Mouse (Mus musculus) forelimb bud, embryonic 11.5 days (tissue): ENCODE data around the gene Mink1.

ENCODE experiments used
- DNase-seq: peaks from one replicate; pipeline ENCODE4 v3.0.0-alpha.2; 2012; ENCODE audit warnings: low read depth, low spot score

The Mink1 gene

DNA sequence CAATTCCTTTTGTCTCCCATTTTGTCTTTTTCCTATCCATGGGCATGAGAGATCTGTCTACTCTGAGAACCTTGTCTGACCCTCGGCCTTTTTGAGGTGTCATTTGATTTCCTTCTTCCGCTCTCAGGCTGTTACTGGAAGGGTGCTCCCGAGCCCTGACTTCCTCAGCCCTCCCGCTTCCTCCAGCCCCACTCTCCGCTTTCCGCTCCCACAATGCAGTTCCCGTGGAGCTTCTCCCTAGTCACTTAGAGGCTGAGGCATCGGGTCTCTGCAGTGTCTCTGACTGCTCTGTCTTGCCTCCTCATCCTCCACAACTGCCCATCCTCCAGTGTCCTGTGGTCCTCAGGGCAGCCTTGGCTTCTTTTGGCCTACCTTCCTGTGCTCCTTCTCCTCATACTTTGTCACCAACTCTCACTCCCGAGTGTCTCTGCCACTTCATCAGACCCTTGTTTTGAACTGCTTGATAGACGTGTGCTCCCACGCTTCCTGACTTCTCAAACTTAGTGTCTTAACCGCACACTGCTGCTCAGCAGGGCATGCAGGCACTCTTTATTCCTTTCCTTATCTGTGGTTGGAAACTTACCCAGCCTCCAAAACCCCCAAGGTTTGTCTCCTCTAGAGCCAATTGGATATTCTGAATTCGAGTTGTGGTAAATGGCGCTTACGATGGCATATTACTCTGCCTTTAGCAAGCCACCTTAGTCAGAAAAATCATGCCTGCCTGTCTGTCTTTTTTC is 31.7 kb downstream of the Mink1 start:
- no peak for DNase-seq

DNA sequence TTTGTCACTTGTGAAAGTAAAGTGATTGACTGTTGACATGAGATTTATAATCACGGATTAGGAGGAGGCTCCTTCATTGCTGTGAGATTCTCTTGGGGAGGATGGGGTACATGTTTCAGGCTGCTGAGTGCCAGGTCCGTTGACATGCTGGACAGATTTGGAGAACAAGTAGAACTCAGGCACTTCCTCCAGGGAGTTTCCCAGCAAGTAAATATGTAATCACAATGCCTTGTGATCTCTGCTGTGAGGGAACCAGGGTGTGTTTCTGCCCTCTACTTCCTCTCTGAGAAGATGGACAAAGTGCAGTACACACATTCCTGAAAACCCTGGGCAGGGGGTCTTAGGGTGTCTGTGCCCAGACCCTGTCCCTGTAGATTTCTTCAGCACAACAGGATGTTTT is 33.0 kb downstream of the Mink1 start:
- no peak for DNase-seq

DNA sequence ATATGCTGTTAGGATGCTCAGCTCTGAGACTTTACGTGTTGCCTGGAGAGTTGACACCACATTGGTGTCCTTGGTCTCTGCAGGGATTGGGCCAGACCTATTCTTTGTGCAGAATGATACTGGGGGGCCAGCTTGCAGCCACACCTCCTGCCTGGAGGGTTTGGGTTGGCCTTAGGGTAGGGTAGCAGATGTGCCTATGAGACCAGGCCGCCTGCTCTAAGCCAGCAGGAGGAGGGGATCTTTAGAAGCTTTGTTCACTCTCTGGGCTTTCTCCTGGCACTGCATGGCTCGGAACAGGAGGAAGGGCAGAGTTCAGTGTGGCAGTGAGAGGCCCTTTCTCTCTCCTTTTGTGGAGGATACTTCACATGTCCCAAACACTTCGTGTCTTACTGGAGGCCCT is 33.4 kb downstream of the Mink1 start:
- no peak for DNase-seq

DNA sequence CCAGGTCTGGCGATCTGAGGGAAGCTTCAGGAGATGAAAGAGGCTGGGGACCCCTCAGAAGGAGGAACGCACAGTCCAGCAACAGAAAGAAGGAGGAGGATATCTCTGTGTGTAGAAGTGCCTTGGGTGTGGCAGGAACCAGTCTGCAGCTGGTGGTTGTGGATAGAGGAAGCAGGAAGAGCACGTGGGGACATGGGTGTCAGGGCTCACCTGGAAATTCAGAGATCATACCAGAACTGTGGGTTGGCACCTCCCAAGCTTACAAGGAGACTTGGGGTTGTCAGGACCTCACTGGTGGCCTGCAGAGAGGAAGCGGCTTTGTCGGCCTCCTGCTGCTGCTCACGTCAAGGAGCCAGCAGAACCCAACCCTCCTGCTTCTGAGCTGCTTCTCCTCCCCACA is 34.6 kb downstream of the Mink1 start:
- no peak for DNase-seq

DNA sequence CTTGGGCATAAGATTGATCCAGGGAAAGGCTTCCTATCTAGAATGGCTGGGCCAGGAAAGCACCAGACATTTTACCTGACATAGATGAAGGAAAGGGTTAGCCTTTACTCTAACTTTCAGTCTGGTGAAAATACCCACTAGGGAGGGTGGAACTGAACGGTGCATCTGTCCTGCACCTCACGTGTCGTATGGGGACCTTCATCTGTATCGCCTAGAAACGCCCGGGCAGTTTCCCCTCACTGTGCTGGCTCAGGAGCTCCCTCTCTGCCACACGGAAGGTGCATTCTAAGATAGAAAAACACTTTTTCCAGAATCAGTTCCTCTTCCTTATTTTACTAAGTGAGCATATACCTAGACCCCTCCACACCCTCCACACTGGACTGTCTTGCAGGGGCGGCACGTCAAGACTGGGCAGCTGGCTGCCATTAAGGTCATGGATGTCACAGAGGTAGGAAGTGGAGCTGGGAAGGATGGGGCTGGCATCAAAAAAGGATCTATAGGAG is 35.8 kb downstream of the Mink1 start:
- DNase-seq = no peak

DNA sequence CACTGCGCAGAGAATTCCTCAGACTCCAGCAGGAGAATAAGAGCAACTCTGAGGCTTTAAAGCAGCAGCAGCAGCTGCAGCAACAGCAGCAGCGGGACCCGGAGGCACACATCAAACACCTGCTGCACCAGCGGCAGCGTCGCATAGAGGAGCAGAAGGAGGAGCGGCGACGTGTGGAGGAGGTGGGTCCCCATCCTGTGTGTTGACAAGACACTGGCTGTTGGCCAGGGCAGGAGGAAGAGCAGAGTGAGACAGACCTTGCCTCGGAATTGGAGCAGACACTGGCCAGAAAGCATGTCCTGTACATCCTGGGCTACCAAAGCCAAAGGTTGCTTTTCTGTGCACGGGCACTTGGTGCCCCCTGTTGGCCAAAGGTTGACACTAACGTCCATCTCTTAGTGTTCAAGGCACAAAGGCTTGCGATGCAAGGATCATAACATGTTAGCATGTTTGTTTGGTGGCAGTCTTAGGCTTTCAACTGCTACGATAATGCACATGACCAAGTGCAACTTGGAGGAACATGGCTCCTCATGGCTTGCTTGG is 42.4 kb downstream of the Mink1 start:
- peak; percentile 72 for DNase-seq

DNA sequence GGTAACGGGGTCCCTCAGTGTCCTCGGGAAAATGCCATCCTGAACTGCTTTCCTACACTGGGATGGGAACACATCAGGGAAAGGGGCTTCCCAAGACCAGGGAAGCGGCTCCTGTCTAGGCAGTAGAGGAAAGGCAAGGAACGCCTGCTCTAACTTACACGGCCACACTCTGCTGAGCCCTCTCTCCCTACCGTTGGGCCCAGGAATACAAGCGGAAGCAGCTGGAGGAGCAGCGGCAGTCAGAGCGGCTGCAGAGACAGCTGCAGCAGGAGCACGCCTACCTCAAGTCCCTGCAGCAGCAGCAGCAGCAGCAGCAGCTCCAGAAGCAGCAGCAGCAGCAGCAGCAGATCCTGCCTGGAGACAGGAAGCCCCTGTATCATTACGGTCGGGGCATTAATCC is 44.0 kb downstream of the Mink1 start:
- no peak for DNase-seq

DNA sequence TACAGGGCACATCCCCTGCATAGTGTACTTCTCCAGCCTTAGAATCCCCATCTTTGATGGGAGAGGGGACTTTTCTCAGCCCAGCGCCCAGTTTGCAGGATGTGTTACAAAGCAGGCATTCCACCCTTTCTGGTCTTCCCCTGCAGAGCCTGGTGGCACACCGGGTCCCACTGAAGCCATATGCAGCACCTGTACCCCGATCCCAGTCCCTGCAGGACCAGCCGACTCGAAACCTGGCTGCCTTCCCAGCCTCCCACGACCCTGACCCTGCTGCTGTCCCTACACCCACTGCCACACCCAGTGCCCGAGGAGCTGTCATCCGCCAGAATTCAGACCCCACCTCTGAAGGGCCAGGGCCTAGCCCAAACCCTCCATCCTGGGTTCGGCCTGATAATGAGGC is 44.9 kb downstream of the Mink1 start:
- no peak for DNase-seq

DNA sequence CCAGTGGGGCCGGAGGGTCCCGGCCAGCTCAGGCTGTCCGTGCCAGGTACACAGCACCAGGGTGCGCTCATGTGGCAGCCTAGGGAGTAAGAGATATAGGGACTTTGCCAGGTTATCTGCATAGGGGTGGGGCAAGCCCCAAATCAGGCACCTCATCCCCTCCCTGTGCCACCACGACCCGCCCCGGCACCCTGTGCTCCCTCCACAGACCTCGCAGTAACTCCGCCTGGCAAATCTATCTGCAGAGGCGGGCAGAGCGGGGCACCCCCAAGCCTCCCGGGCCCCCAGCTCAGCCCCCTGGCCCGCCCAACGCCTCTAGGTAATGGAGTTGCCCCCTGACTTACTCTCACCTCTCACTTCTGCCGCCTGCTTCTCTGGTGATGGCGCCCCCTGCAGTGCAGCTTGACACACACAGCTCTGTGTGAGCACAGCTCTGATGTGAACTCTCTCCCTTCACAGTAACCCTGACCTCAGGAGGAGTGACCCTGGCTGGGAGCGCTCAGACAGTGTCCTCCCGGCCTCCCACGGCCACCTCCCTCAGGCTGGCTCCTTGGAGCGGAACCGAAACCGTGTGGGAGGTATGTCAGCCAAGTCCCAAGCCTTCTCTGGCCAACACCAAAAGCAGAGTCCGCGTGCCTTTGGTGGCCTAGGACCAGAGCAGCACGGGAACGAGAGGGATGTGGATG is 45.8 kb downstream of the Mink1 start:
- no peak for DNase-seq

DNA sequence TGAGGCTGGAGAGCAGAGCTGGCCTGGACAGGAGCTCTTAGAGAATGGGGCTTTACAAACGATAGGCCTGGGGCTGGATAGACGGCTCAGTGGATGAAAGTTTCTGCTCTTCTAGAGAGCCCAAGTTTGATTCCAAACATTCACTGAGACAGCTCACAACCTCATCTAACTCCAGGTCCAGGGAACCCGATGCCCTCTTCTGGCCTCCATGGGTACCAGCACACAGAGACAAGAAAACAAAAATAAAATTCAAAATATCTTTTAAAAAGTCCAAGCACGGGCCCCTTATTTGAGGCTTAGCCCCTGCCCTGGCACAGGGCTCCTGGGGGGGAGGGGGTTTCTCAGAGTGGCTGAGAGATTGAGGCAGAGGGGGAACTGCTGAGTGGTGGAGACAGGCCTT is 48.1 kb downstream of the Mink1 start:
- no peak for DNase-seq

DNA sequence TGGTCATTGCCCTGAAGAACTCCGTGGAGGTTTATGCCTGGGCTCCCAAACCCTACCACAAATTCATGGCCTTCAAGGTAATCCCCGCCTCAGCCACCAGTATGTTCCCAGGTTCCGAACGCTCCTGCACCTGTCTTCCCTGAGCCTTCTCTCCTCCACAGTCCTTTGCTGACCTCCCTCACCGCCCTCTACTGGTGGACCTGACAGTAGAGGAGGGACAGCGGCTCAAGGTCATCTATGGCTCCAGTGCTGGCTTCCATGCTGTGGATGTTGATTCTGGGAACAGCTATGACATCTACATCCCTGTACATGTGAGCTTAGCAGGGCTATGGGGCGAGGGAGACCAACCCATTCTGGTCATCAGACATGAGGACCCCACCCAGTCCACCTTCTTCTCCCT is 49.8 kb downstream of the Mink1 start:
- DNase-seq = no peak

DNA sequence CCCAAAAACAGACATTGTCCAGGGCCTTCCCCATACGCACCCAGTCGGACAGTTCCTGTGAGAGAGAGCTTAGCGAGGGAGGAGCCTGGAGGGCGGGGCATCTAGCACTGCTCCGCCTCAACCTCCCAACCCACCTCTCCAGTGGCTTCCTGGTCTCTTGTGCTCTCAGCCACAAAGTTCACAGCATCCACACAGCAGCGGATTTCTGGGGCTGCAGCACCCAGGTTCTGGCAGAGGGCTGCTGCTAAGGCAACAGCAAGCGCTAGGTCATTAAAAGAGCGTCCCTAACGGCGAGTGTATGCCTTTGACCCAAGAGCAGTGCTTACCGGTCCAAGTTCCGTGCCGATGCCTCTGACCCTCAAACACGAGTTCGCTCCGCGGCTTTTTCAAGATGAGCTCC is 52.4 kb downstream of the Mink1 start:
- DNase-seq = peak; percentile 27

DNA sequence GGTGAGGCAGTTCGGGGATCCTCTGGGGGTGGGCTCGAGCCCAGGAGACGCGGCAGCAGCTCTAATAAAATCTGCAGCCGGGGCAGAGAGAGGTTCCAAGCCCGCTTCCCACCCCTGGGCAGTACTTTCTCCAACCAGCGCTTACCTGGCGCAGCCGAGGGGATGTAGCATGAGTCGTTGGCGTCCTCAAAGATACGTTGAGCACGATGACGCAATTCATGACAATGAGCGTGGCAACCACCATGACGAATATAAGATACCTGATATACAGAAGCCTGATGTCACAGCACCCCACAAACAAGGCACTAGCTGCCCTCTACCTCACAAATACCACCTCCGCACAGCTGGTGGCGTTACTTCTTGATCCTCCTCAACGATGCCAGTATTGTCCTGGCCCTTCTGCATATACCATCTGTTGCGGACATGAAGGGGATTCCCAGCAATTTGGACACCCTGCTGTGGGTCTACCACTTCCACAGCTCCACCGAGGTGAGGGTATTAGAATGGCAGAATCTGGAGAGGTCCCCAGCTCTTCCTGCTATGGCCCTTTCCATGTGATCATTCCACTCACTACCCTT is 52.9 kb downstream of the Mink1 start, which contains the start of gene 4930544D05Rik:
Gene 4930544D05Rik (plus strand): TSS at position 333 of the 578 bp plus-strand sequence.
- DNase-seq = no peak

DNA sequence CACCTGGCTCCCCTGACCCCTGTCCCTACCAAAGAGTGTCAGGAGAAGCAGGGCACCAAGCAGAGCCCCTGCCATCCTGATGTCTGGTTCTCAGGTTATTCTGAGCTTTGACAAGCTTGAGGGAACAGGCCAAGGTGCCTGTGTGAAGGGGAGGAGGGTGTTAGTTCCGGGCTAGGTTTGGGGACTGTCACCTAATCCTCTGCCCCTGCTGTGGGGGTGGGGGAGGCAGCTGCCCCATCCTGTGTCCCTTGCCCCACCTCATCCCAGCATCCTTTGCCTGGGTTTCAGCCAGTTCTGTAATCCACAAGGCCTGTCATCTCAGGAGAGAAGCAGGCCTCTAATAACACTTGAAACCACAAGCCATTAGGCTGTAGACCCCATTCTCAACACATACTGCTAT is 56.4 kb downstream of the Mink1 start, which contains the start of gene Chrne:
Gene Chrne (minus strand): TSS at position 116 of the 400 bp plus-strand sequence.
- no peak for DNase-seq

DNA sequence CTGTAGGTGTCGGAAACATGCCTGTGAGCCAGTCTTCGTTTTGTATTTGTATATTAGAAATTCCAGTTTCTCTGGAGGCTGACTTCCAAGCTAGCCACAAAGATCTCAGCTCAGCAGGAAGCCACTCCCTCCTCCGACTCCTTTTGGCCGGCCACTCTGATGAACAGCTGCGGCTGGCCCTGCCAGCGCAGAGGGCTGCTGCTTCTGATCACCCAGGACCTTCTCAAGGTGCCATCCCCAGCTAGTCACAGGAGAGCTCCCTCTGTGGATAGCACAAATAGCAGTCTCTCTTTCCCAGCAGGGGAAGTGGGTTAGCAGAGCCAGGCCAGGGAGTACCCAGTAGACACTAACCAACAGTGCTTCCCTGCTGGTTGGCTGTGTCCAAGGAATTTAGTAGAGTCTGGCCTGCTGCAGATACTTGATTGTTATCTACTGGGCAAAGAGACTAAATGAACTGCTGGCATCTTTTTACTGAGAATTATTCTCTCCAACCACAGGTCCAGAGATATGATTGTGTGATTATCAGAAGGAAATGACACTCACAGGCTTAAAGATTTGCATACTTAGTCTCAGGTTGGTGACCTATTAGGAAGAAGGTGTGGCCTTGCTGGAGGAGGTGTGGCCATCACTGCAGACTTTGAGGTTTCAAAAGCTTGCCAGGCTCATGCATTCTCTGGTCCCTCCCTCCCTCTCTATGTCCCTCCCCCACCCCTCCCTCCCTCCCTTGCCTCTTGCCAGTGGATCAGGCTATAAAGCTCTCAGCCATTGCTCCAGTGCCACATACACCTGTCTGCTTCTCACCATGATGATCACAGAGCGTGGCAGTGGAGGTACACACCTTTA is 59.5 kb downstream of the Mink1 start:
- DNase-seq = no peak

DNA sequence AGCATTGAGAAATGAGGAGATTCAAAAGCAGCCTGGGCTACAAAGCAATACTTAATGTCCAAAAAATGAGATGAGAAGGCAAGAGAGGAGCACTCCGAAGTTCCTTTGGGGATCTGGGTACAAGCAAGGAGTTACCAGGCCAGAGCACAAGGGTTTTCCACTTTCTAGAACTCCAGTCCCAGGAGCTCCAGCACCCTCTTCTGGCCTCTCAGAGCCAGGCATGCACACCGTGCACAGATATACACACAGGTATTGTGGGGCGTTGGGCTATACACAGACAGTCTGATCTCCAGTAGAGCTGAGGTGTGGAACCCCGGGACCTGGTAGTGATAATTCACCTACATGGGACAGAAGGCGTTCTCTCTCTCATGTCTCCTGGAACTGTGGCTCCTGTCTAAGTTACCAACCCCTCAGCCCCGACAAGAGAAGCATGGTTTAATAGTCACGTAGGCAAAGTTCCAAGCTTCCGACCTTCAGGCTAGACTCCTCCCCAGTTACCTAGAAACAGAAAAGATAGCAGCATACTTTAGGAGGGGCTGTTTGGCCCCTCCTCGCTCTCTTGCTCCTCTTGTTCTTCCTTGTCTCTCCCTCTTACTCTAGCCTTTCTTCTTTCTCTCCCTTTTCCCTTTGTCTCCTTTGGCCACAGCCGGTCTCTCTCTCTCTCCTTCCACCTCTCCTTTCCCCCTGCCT is 60.5 kb downstream of the Mink1 start:
- DNase-seq = no peak

DNA sequence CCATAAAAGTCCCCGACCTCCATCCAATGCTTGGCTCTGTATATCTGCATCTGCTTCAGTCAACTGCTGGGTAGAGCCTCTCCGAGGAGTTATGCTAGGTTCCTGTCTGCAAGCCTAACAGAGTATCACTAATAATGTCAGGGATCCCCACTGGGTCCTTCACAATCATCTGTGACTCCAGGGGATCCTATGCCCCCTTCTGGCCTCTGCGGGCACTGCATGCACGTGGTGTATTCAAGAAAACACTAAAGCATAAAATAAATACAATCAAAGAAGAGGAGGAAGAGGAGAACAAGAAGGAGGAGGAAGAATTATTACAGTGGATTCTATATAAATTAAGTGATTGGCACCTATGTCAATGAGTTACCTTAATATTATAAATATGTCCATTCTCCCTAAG is 62.8 kb downstream of the Mink1 start:
- DNase-seq = peak; percentile 46

DNA sequence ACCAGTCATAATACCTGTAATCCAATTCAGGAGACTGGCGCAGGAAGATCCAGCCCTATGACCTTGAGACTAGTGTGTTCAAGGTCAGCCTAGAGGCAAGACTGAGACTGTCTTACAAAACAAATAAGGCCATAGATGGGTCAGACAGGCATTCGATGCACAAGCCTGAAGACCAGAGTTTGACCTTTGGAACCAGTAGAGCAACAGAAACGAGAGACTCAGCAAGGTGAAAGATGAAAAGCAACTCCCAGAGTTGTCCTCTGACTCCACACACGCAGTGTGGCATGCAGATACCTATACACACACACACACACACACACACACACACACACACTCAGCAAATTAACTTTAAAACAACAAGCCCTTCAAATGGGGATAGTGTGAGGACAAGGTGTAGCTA is 64.2 kb downstream of the Mink1 start:
- no peak for DNase-seq

DNA sequence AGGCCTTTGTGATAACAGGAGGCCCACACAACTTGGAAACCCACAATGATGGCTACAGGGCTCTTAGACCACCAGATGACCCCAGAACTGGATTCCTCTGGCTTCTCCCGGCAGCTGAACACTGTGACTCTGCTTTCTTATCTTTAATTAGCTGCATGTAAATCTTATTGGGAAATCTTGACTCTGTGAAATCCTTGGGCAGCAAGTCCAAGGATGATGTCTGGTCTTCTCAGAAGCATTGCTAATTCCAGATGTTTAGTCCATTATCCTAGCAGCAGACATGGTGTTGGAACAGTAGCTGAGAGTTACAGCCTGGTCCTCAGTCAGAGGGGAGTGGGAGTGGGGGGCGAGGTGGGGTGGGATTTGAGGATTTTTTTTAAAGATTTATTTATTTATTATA is 65.8 kb downstream of the Mink1 start:
- no peak for DNase-seq

DNA sequence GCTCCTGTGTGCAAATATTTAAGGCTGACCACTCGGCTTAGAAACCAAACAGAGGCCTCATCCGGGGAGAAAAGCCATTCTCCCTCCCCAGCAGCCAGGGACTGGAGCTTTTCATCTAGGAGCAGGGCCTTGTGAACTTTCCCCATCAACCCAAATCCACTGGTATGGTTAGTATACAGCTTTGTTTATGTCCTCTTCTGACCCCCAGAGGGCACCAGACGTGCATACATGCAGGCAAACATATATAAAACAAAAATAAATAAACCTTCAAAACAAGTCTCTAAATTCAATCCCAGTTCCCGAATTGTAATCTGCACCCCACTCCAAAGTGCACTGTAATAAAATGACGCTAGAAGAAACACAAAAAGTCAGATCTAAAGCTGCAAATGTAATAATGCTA is 66.9 kb downstream of the Mink1 start:
- DNase-seq = no peak

DNA sequence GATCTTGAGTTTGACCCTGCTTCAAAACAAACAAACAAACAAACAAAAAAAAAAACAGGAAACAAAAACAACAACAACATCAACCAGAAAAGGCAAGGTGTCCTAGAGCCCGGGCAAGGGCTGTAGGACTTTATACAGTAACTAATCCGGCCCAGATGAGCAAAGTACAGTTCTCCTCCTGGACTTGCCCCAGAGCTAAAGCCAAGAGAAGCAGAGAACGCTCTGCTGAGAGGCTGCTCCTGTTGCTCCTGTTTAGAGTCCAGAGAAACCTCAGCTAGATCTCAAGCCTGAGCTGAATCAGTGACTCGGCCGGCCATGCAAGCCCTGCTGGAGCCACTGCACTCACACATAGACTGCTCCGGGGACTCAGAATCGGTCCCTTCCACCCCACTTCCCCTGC is 67.4 kb downstream of the Mink1 start:
- no peak for DNase-seq
